Mouse (Mus musculus) liver, embryonic 14.5 days (tissue): ENCODE measurements around the gene Nrp1.

Experiments used
- CTCF ChIP-seq: IDR thresholded peaks from 2 replicates; pipeline ENCODE4 v1.5.1; 2016; ENCODE audit warnings: antibody characterized with exemption, low read depth, control low read depth
- EP300 ChIP-seq: IDR thresholded peaks from 2 replicates; pipeline ENCODE4 v1.6.1; 2016; ENCODE audit warnings: antibody characterized with exemption, low read depth

DNA sequence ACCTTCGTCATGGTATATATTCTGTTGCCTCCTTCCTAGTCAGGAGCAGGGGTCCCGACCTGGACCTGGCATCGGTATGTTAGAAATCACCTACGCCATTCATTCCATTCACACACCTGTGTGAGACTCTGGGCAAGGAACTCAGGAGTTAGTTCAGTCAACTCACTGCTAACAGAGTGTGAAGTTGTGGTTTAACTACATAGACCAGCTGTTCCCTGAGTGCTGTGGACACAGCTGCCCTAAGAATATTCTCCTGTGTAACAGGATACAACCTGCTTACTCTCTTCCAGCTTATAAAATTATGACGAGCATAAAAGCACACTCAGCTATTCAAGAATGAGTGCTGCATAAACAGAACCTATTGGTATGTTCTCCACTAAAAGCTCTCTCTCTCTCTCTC, 41.9 kb downstream of the Nrp1 start:
- TF ChIP-seq CTCF (no peak), EP300 (no peak)
